Mouse (Mus musculus) ES-Bruce4 (cell line): ENCODE measurements around the gene Rab4a.

Experiments
- CTCF ChIP-seq: IDR thresholded peaks from one replicate; pipeline ENCODE4 v1.8.1; 2011; ENCODE audit warnings: low read depth, low read length
- EP300 ChIP-seq: IDR thresholded peaks from 2 replicates; pipeline ENCODE4 v1.6.1; 2011; ENCODE audit warnings: low read depth, low read length; ENCODE audit not compliant: insufficient read depth
- POLR2A ChIP-seq: IDR thresholded peaks from one replicate; pipeline ENCODE4 v1.8.1; 2011; ENCODE audit warnings: low read length; ENCODE audit not compliant: insufficient read depth

GRCm38 (mm10) chr8:123794766-123795165, 11.0 kb upstream of the Rab4a start:
- no peak for TF ChIP-seq CTCF
- TF ChIP-seq POLR2A, result no peak
- no peak for TF ChIP-seq EP300
